Mouse (Mus musculus): Measurements from ENCODE around the gene Usp15. TPM values are rescaled to one million over a fixed set of nuclear protein-coding genes. Genes with fewer than 3 reads are reported as not detected.

Usp15 gene
- polyA plus RNA-seq (2012; rRNA removed): 27.6 and 42.7 TPM in 2 replicates
- 71.8 and 73.0 TPM in 2 replicates for polyA plus RNA-seq (2014; fragmentation: Nextera tagmentation; extraction: Ambion mirVana)

DNA sequence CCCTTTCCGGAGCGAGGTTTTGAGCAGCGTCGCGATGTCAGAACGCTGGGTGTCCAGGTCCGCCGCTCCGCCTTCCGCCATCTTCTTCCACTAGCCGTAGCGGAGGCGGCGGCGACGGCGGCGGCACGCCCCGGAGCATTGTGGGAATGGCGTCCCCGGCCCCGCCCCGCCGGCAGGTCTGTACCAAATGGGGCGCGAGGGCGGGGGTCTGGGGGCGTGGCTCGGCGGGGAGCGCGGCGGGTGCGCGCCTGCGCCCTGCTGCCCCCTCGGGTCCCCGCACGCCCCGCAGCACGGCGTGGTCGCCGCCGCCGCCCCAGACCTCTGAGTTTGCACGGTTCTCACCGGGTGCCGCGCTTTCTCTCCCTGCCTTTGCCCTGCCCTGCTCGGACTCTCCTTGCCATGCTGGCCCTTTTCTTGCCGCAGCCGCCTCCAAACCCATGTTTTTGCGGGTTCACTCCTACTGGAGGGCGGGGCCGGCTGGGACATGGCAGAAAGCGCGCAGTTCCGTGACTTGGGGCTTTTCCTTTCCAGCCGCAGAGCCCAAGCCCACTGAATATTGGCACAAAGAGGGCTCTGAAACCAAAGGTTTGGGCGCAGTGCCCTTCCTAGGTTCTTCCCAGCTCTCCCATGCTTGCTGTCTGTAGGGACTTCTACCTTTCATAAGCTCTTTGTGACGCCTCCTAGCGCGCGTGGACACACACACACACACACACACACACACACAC is at the start of gene Usp15:
Gene Usp15 (minus strand): TSS at position 161 of the 725 bp plus-strand sequence.
- Histone ChIP-seq H3K9ac (ENCODE audit: low read depth, low read length, severe bottlenecking) (peak within 1 kb of the TSS; percentile 82), H3K4me2 (replicated peaks; ENCODE audit: low read depth, low read length, severe bottlenecking) (peak within 1 kb of the TSS; percentile 53), H3K4me3 (replicated peaks; ENCODE audit: low read length) (peak within 1 kb of the TSS; percentile 98), H3K9me3 (ENCODE audit: control insufficient read depth, low read length) (no peaks in the 10 kb centered on the region), H3K4me1 (ENCODE audit: control insufficient read depth, insufficient read depth, low read length) (0 out of 2 replicates have a peak, but pooled peaks cover 6% of the 10 kb centered on the region), H3K27me3 (ENCODE audit: control insufficient read depth, insufficient read depth, low read length) (no peaks in the 10 kb centered on the region), H3K27ac (replicated peaks; ENCODE audit: low read depth, low read length) (peak within 1 kb of the TSS; percentile 90), H3K36me3 (ENCODE audit: control insufficient read depth, insufficient read depth, low read length) (no peaks in the 10 kb centered on the region)
- peak; percentile 92 for ATAC-seq (ENCODE audit: low FRiP score, low read depth)
- DNase-seq (ENCODE audit: low spot score): peak; percentile 91
- 0 out of 2 replicates have a peak, but pooled peaks have one; percentile 64 for TF ChIP-seq POLR2A (IDR thresholded peaks at IDR 0.05; ENCODE audit: borderline replicate concordance, extremely low read depth, insufficient read depth, insufficient read length)
- 0% methylated on average over 45 of the region's 66 CpGs for WGBS

DNA sequence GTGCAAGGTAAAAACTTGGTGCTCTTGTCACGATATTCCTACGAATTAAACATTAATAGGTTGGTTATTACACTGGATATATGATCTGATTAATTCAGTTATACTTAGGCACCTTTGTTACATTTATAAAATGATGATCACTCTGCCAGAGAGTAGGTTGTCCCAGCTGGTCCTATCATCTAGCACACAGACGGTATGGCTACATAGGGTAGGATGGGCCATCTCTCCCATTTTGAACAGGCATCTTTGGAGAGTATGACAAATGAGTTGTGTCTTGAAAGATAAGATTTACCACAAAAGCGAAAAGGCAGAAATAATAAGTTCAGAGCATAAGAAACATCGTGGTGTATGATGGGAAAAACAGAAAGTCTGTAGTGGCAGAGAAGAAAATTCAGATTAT is 32.6 kb upstream of the Usp15 start:
- DNase-seq (ENCODE audit: low spot score) (no peak), ATAC-seq (ENCODE audit: low FRiP score, low read depth) (no peak)
- Histone ChIP-seq H3K9me3 (ENCODE audit: control insufficient read depth, low read length) (no peaks in the 10 kb centered on the region), H3K27me3 (ENCODE audit: control insufficient read depth, insufficient read depth, low read length) (no peaks in the 10 kb centered on the region), H3K4me2 (replicated peaks; ENCODE audit: low read depth, low read length, severe bottlenecking) (no peak overlapping the region), H3K4me1 (ENCODE audit: control insufficient read depth, insufficient read depth, low read length) (no peaks in the 10 kb centered on the region), H3K27ac (replicated peaks; ENCODE audit: low read depth, low read length) (no peak overlapping the region), H3K9ac (ENCODE audit: low read depth, low read length, severe bottlenecking) (no peak overlapping the region), H3K36me3 (ENCODE audit: control insufficient read depth, insufficient read depth, low read length) (no peaks in the 10 kb centered on the region), H3K4me3 (replicated peaks; ENCODE audit: low read length) (no peak overlapping the region)
- TF ChIP-seq POLR2A (IDR thresholded peaks at IDR 0.05; ENCODE audit: borderline replicate concordance, extremely low read depth, insufficient read depth, insufficient read length): no peak
- 90% methylated on average over 5 of the region's 5 CpGs for WGBS

DNA sequence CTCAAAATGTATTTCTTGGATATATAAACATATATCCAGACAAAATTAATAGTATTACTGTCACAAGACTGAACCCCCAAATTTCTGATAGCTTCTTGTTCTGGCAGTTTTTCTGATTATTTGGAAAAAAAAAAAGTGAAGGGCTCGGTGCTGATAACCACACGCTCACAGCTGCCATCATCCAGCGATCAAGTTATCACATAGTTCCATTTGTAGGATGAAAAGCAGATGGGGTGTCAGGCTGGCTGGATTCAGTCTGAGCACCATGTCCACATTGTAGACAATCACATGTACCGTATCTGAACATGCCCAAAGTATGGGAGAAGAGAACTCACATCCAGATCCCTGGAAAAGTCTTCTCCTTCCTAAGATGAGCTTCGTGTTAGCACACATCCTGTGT is 26.0 kb upstream of the Usp15 start:
- Histone ChIP-seq H3K27ac (replicated peaks; ENCODE audit: low read depth, low read length) (no peak overlapping the region), H3K9ac (ENCODE audit: low read depth, low read length, severe bottlenecking) (no peak overlapping the region), H3K9me3 (ENCODE audit: control insufficient read depth, low read length) (no peaks in the 10 kb centered on the region), H3K36me3 (ENCODE audit: control insufficient read depth, insufficient read depth, low read length) (no peaks in the 10 kb centered on the region), H3K4me1 (ENCODE audit: control insufficient read depth, insufficient read depth, low read length) (no peaks in the 10 kb centered on the region), H3K27me3 (ENCODE audit: control insufficient read depth, insufficient read depth, low read length) (no peaks in the 10 kb centered on the region), H3K4me3 (replicated peaks; ENCODE audit: low read length) (no peak overlapping the region), H3K4me2 (replicated peaks; ENCODE audit: low read depth, low read length, severe bottlenecking) (no peak overlapping the region)
- 89% methylated on average over 5 of the region's 5 CpGs for WGBS
- ATAC-seq (ENCODE audit: low FRiP score, low read depth) (no peak), DNase-seq (ENCODE audit: low spot score) (no peak)
- TF ChIP-seq POLR2A (IDR thresholded peaks at IDR 0.05; ENCODE audit: borderline replicate concordance, extremely low read depth, insufficient read depth, insufficient read length): no peak

DNA sequence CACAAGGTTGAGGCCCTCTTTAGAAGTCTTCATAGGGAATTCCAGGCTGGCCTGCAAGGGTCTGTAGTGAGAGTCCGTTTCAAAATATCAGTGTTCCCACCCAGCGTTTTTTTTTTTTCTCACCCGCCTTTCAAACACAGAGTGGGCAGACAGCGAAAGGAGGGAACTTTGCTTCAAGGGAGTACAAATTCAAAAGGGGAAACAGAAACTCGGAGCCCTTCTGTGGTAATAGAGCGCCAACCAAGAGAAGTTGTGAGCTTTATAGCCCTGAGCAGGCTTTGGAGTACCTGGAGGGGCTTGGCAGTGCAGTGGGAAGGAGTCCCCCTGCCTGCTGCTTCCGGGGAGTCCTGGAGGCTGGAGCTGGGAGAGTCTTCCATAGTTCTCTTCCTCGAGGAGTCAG is 12.7 kb upstream of the Usp15 start:
- Histone ChIP-seq H3K4me3 (replicated peaks; ENCODE audit: low read length) (no peak overlapping the region), H3K9me3 (ENCODE audit: control insufficient read depth, low read length) (no peaks in the 10 kb centered on the region), H3K27me3 (ENCODE audit: control insufficient read depth, insufficient read depth, low read length) (no peaks in the 10 kb centered on the region), H3K9ac (ENCODE audit: low read depth, low read length, severe bottlenecking) (no peak overlapping the region), H3K36me3 (ENCODE audit: control insufficient read depth, insufficient read depth, low read length) (no peaks in the 10 kb centered on the region), H3K27ac (replicated peaks; ENCODE audit: low read depth, low read length) (no peak overlapping the region), H3K4me2 (replicated peaks; ENCODE audit: low read depth, low read length, severe bottlenecking) (no peak overlapping the region), H3K4me1 (ENCODE audit: control insufficient read depth, insufficient read depth, low read length) (no peaks in the 10 kb centered on the region)
- DNase-seq (ENCODE audit: low spot score): no peak
- ATAC-seq (ENCODE audit: low FRiP score, low read depth): no peak
- TF ChIP-seq POLR2A (IDR thresholded peaks at IDR 0.05; ENCODE audit: borderline replicate concordance, extremely low read depth, insufficient read depth, insufficient read length): no peak
- 71% methylated on average over 8 of the region's 8 CpGs for WGBS

DNA sequence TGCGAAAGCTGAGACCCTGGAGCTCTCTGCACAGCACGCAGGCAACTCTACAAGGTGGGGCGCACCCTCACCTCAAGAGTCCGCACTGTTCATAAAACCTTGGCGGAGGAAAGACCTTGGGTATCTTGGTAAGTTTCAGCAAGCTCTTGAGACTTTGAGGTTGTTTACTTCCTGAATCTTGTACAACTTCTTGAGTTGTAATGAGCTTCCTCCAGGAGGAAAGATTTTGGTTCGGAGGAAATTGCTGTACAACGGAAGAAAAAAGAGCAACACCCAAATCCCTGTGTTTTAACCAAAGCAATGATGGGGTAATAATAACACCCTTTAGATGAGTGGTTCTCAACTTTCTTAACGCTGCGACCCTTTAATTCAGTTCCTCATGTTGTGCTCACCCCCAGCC is 11.5 kb upstream of the Usp15 start:
- Histone ChIP-seq H3K27ac (replicated peaks; ENCODE audit: low read depth, low read length) (no peak overlapping the region), H3K9me3 (ENCODE audit: control insufficient read depth, low read length) (no peaks in the 10 kb centered on the region), H3K36me3 (ENCODE audit: control insufficient read depth, insufficient read depth, low read length) (no peaks in the 10 kb centered on the region), H3K9ac (ENCODE audit: low read depth, low read length, severe bottlenecking) (no peak overlapping the region), H3K4me2 (replicated peaks; ENCODE audit: low read depth, low read length, severe bottlenecking) (no peak overlapping the region), H3K4me3 (replicated peaks; ENCODE audit: low read length) (no peak overlapping the region), H3K4me1 (ENCODE audit: control insufficient read depth, insufficient read depth, low read length) (no peaks in the 10 kb centered on the region), H3K27me3 (ENCODE audit: control insufficient read depth, insufficient read depth, low read length) (no peaks in the 10 kb centered on the region)
- ATAC-seq (ENCODE audit: low FRiP score, low read depth): no peak
- 91% methylated on average over 9 of the region's 9 CpGs for WGBS
- no peak for DNase-seq (ENCODE audit: low spot score)
- TF ChIP-seq POLR2A (IDR thresholded peaks at IDR 0.05; ENCODE audit: borderline replicate concordance, extremely low read depth, insufficient read depth, insufficient read length): no peak

Measured in limb, embryonic 14.5 days (tissue).